Mouse (Mus musculus): ENCODE measurements around the gene Elk3. TPM values are rescaled to one million over a fixed set of nuclear protein-coding genes. Genes with fewer than 3 reads are reported as not detected.
A peak's percentile ranks its signal among the peaks of the same experiment; 100 is the strongest.

The Elk3 gene
- polyA plus RNA-seq, 1 experiment = 37.4 TPM

DNA sequence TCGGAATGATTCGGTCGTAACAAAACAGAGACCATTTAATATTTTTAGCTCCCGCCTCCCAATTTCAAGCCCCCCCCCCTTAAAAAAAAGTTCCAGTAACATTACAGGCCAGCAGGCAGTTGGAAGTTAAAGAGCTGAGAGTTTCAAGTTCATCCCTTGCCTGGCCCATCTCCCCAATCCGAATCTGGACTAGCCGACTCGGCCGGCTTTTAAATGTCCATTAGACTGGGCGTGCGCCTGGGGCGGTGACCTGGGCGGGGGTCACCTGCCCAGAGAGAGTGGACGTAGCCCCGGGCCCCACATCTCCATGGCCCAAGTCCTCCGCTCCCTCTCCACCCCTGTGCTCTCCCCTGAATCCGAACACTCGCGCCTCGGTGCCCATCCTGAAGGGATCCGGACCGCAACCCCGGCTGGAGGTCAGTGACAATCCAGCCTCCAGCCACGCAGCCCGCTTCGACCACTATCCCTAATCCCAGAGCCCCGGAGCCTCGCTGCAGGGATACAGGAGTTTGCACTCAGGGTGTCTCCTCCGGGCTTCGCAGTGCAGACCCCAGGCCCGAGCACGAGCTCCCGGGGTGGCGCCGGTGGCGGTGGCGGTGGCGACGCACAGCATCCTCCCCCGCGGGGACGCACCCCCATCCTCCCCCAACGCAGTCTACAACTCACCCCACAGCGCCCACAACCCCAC is 857 bp downstream of the Elk3 start:
- Histone ChIP-seq H3K27me3 (ENCODE audit: control insufficient read depth, insufficient read depth, low read length) (no peaks in the 10 kb centered on the region), H3K27ac (ENCODE audit: insufficient read depth, low read length) (peak overlapping the region; percentile 96), H3K4me3 (ENCODE audit: extremely low read depth, insufficient read depth, insufficient read length) (peak overlapping the region; percentile 99), H3K36me3 (ENCODE audit: control insufficient read depth, insufficient read depth, low read length) (no peaks in the 10 kb centered on the region), H3K4me1 (ENCODE audit: control insufficient read depth, insufficient read depth, insufficient read length) (peaks cover 5% of the 10 kb centered on the region; the same call in 1 of the 2 replicates)
- WGBS = under 1% methylated on average over 43 of the region's 43 CpGs
- TF ChIP-seq POLR2A (IDR thresholded peaks at IDR 0.05; ENCODE audit: low read depth, low read length) (no peak), CTCF (IDR thresholded peaks at IDR 0.05; ENCODE audit: extremely low read depth, insufficient read depth, insufficient read length, insufficient replicate concordance) (no peak)
- DNase-seq (ENCODE audit: low read depth in 1 of 2, low spot score in 2 of 2) = peak in 1 of 2 experiments; percentile 62

- WGBS = 1% methylated on average over 19 of the region's 23 CpGs
- peaks cover 5% of the 10 kb centered on the region; the same call in 1 of the 2 replicates for H3K4me1 ChIP-seq (ENCODE audit: control insufficient read depth, insufficient read depth, insufficient read length)
- H3K27ac ChIP-seq (ENCODE audit: insufficient read depth, low read length) = peak overlapping the region; percentile 96
- no peaks in the 10 kb centered on the region for H3K27me3 ChIP-seq (ENCODE audit: control insufficient read depth, insufficient read depth, low read length)
- TF ChIP-seq POLR2A (IDR thresholded peaks at IDR 0.05; ENCODE audit: low read depth, low read length) = no peak
- no peak for TF ChIP-seq CTCF (IDR thresholded peaks at IDR 0.05; ENCODE audit: extremely low read depth, insufficient read depth, insufficient read length, insufficient replicate concordance)
- H3K4me3 ChIP-seq (ENCODE audit: extremely low read depth, insufficient read depth, insufficient read length) = peak overlapping the region; percentile 99
- DNase-seq (ENCODE audit: low read depth in 1 of 2, low spot score in 2 of 2) = peak; percentile 41 to 64
- no peaks in the 10 kb centered on the region for H3K36me3 ChIP-seq (ENCODE audit: control insufficient read depth, insufficient read depth, low read length)
Measured at GRCm38 (mm10) chr10:93309131-93309933, 1.6 kb downstream of the Elk3 start.

- DNase-seq (ENCODE audit: low read depth in 1 of 2, low spot score in 2 of 2) = no peak
- Histone ChIP-seq H3K27ac (ENCODE audit: insufficient read depth, low read length) (no peak overlapping the region), H3K27me3 (ENCODE audit: control insufficient read depth, insufficient read depth, low read length) (no peaks in the 10 kb centered on the region), H3K4me1 (ENCODE audit: control insufficient read depth, insufficient read depth, insufficient read length) (no peaks in the 10 kb centered on the region; the same call in 1 of the 2 replicates), H3K4me3 (ENCODE audit: extremely low read depth, insufficient read depth, insufficient read length) (no peak overlapping the region), H3K36me3 (ENCODE audit: control insufficient read depth, insufficient read depth, low read length) (no peaks in the 10 kb centered on the region)
- no peak for TF ChIP-seq POLR2A (IDR thresholded peaks at IDR 0.05; ENCODE audit: low read depth, low read length)
- TF ChIP-seq CTCF (IDR thresholded peaks at IDR 0.05; ENCODE audit: extremely low read depth, insufficient read depth, insufficient read length, insufficient replicate concordance) = no peak
- WGBS = 81% methylated on average over 11 of the region's 11 CpGs
Measured at GRCm38 (mm10) chr10:93306367-93306766, 4.6 kb downstream of the Elk3 start.

- WGBS = 42% methylated on average over 6 of the region's 6 CpGs
- no peak for DNase-seq (ENCODE audit: low read depth in 1 of 2, low spot score in 2 of 2)
- H3K4me3 ChIP-seq (ENCODE audit: extremely low read depth, insufficient read depth, insufficient read length) = no peak overlapping the region
- no peaks in the 10 kb centered on the region for H3K36me3 ChIP-seq (ENCODE audit: control insufficient read depth, insufficient read depth, low read length)
- H3K27me3 ChIP-seq (ENCODE audit: control insufficient read depth, insufficient read depth, low read length) = no peaks in the 10 kb centered on the region
- no peaks in the 10 kb centered on the region; the same call in 1 of the 2 replicates for H3K4me1 ChIP-seq (ENCODE audit: control insufficient read depth, insufficient read depth, insufficient read length)
- TF ChIP-seq CTCF (IDR thresholded peaks at IDR 0.05; ENCODE audit: extremely low read depth, insufficient read depth, insufficient read length, insufficient replicate concordance) (no peak), POLR2A (IDR thresholded peaks at IDR 0.05; ENCODE audit: low read depth, low read length) (no peak)
- H3K27ac ChIP-seq (ENCODE audit: insufficient read depth, low read length) = no peak overlapping the region
Measured at GRCm38 (mm10) chr10:93305946-93306345, 5.0 kb downstream of the Elk3 start.

- H3K4me1 ChIP-seq (ENCODE audit: control insufficient read depth, insufficient read depth, insufficient read length) = peaks cover 1% of the 10 kb centered on the region; the same call in 1 of the 2 replicates
- WGBS = 78% methylated on average over 4 of the region's 4 CpGs
- no peak overlapping the region for H3K27ac ChIP-seq (ENCODE audit: insufficient read depth, low read length)
- H3K4me3 ChIP-seq (ENCODE audit: extremely low read depth, insufficient read depth, insufficient read length) = no peak overlapping the region
- no peaks in the 10 kb centered on the region for H3K27me3 ChIP-seq (ENCODE audit: control insufficient read depth, insufficient read depth, low read length)
- DNase-seq (ENCODE audit: low read depth in 1 of 2, low spot score in 2 of 2) = no peak
- no peaks in the 10 kb centered on the region for H3K36me3 ChIP-seq (ENCODE audit: control insufficient read depth, insufficient read depth, low read length)
- TF ChIP-seq CTCF (IDR thresholded peaks at IDR 0.05; ENCODE audit: extremely low read depth, insufficient read depth, insufficient read length, insufficient replicate concordance) (no peak), POLR2A (IDR thresholded peaks at IDR 0.05; ENCODE audit: low read depth, low read length) (no peak)
Measured at GRCm38 (mm10) chr10:93303231-93303630, 7.7 kb downstream of the Elk3 start.

DNA sequence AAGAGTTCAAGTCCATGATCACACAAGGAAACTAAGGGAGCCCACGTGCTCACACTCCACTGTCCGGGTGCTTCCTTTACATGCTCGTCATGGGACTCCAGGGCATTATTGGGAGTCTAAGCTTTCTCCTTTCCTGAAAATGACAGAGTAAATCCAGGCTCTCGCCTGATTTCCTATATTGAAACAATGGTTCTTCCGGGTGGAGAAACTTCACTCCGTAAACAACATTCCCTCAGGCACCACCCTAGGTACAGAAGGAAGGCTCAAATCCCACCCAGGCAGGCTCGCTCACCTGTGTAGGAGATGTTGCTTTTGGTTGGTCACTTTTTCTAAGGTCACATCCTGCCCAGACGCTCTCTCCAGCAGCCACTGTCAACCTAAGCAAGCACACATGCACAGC is 9.1 kb downstream of the Elk3 start:
- no peaks in the 10 kb centered on the region for H3K27me3 ChIP-seq (ENCODE audit: control insufficient read depth, insufficient read depth, low read length)
- peaks cover 4% of the 10 kb centered on the region; the same call in 1 of the 2 replicates for H3K4me1 ChIP-seq (ENCODE audit: control insufficient read depth, insufficient read depth, insufficient read length)
- WGBS = 79% methylated on average over 8 of the region's 8 CpGs
- no peak overlapping the region for H3K27ac ChIP-seq (ENCODE audit: insufficient read depth, low read length)
- H3K36me3 ChIP-seq (ENCODE audit: control insufficient read depth, insufficient read depth, low read length) = peaks cover 2% of the 10 kb centered on the region; the same call in 1 of the 2 replicates
- TF ChIP-seq CTCF (IDR thresholded peaks at IDR 0.05; ENCODE audit: extremely low read depth, insufficient read depth, insufficient read length, insufficient replicate concordance) = no peak
- no peak for TF ChIP-seq POLR2A (IDR thresholded peaks at IDR 0.05; ENCODE audit: low read depth, low read length)
- no peak for DNase-seq (ENCODE audit: low read depth in 1 of 2, low spot score in 2 of 2)
- no peak overlapping the region for H3K4me3 ChIP-seq (ENCODE audit: extremely low read depth, insufficient read depth, insufficient read length)
